Comparison of ENCODE assay signal across 17 mouse cellular contexts in the genomic region with DNA sequence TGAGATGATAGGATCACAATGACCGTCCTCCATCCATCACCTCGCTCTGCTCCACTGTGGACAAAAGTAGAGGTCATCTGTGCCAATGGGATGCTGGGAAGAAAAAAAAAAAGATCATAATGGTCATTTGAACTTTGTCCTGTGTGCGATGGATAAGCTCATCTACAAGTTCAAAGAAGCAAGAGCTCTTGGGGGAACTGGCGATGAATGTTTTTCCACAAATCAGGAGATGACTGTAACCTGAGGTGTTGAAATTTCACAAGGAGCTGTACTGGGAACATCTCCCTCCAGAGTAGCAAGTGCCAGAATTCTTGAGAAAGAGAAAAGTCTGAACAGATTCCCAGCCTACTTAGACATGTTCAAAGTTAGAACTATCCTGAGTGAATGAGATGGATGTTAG.
"Had no signal": no experiment of that assay in that cellular context is flagged by ENCODE, and none has a peak within 500 bp of the region (broad histone marks: within the 10 kb centered on the region; RNA-seq: fewer than 3 reads in every experiment).

No protein-coding gene starts in this region.

- H3K27me3 ChIP-seq: midbrain, embryonic 12.5 days; neural tube, embryonic 12.5 days; stomach, embryonic 15.5 days had no signal

- H3K4me2 ChIP-seq: lung, embryonic 14.5 days; midbrain, embryonic 12.5 days; neural tube, embryonic 12.5 days; stomach, embryonic 15.5 days had no signal

- H3K4me1 ChIP-seq: midbrain, embryonic 10.5 days; midbrain, embryonic 12.5 days; neural tube, embryonic 12.5 days; stomach, embryonic 15.5 days had no signal

- H3K36me3 ChIP-seq: midbrain, embryonic 10.5 days; midbrain, embryonic 12.5 days; neural tube, embryonic 12.5 days; stomach, embryonic 15.5 days had no signal

- ATAC-seq: midbrain, embryonic 16.5 days had no signal

- H3K4me3 ChIP-seq: midbrain, embryonic 10.5 days; midbrain, embryonic 12.5 days; myocyte; neural tube, embryonic 12.5 days; stomach, embryonic 15.5 days had no signal

- H3K27ac ChIP-seq: midbrain, embryonic 10.5 days; midbrain, embryonic 12.5 days; neural tube, embryonic 12.5 days; stomach, embryonic 15.5 days; stomach, postnatal 0 days had no signal

- H3K9ac ChIP-seq: lung, embryonic 14.5 days; midbrain, embryonic 12.5 days; neural tube, embryonic 12.5 days; stomach, embryonic 15.5 days had no signal

- H3K9me3 ChIP-seq: midbrain, embryonic 10.5 days; midbrain, embryonic 12.5 days; neural tube, embryonic 12.5 days; stomach, embryonic 15.5 days had no signal

- DNase-seq: lung, adult 18-20 months; lung, embryonic 14.5 days; lung, postnatal 10 days; lung, postnatal 4 days; midbrain, embryonic 14.5 days; right cerebral cortex, postnatal 14 days; right cerebral cortex, postnatal 4 days; thymus, adult 18-20 months; thymus, postnatal 14 days; thymus, postnatal 36 days had no signal
